Mouse (Mus musculus) kidney, adult 2 months (tissue): ENCODE measurements around the gene 2310039H08Rik. TPM values are rescaled to one million over a fixed set of nuclear protein-coding genes. Genes with fewer than 3 reads are reported as not detected.

Experiments
- DNase-seq: peaks from one replicate; pipeline ENCODE4 v3.0.0; 2021
- H3K27ac ChIP-seq: fragments of 200-500 bp; 2 replicates; pipeline ENCODE4 v1.5.1; 2012; ENCODE audit warnings: low read depth, low read length, control low read depth, inconsistent platforms; ENCODE audit not compliant: insufficient read depth
- H3K27me3 ChIP-seq: fragments of 200-500 bp; replicated peaks from 2 replicates; pipeline ENCODE4 v1.6.1; 2012; ENCODE audit warnings: mild to moderate bottlenecking, moderate library complexity, low read length, inconsistent platforms; ENCODE audit not compliant: control insufficient read depth, insufficient read depth
- H3K36me3 ChIP-seq: fragments of 200-500 bp; 2 replicates; pipeline ENCODE4 v1.6.1; 2012; ENCODE audit warnings: mild to moderate bottlenecking, moderate library complexity, low read length, inconsistent platforms; ENCODE audit not compliant: control insufficient read depth, insufficient read depth
- H3K4me1 ChIP-seq: fragments of 200-500 bp; 2 replicates; pipeline ENCODE4 v1.6.1; 2011; ENCODE audit warnings: low read length; ENCODE audit not compliant: control insufficient read depth, insufficient read depth
- H3K4me3 ChIP-seq: fragments of 200-500 bp; 2 replicates; pipeline ENCODE4 v1.5.1; 2011; ENCODE audit warnings: mild to moderate bottlenecking, low read depth, low read length, control low read depth; ENCODE audit not compliant: insufficient read depth
- CTCF ChIP-seq: fragments of 200-500 bp; conservative IDR thresholded peaks from 2 replicates; pipeline ENCODE4 v1.5.1; 2011; ENCODE audit warnings: low read depth, mild to moderate bottlenecking, control low read depth, low read length, moderate library complexity, mixed read lengths; ENCODE audit not compliant: insufficient read depth, insufficient read length
- POLR2A ChIP-seq: fragments of 200-500 bp; IDR thresholded peaks from one replicate; pipeline ENCODE4 v1.6.1; 2011; ENCODE audit warnings: low read depth, low read length, control low read depth
- WGBS: fragments of 180-500 bp; shearing (Covaris S2); methylation state at CpG from one replicate; pipeline ENCODE4 v1.1.7; 2018; 5-methylcytosine and 5-hydroxymethylcytosine counted together
- polyA plus RNA-seq: library from polyadenylated mRNA; depleted of rRNA; stranded (reverse); fragments of >200 nt; gene quantifications from 2 replicates; pipeline ENCODE4 v1.2.3, GENCODE M21; 2012; rRNA removed

Gene 2310039H08Rik
- polyA plus RNA-seq, 1 experiment = 131 TPM

DNA sequence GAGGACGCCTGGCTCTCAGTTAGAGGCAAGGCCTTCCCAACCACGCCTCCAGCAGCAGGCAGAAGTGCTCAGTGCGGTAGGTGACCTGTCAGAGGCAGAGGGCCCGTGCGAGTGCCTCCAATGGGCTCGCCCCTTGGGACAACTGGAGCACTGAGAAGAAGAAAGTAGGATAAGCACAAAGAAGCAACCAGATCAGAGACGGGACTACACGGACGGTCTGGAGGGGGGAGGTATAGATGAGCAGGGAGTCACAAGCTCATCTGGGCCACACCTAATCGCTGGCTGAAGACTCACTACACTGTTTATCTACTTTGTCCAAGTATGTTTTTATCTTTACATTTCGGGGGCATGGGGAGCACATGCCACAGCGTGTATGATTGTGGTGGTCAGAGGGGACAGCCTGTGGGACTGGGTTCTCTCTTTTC, 45.3 kb downstream of the 2310039H08Rik start:
- 95% methylated on average over 12 of the region's 12 CpGs for WGBS
- no peak overlapping the region for H3K27ac ChIP-seq
- H3K4me1 ChIP-seq = no peaks in the 10 kb centered on the region
- H3K36me3 ChIP-seq = no peaks in the 10 kb centered on the region; the same call in 1 of the 2 replicates
- TF ChIP-seq CTCF = no peak
- DNase-seq = no peak
- H3K4me3 ChIP-seq = no peak overlapping the region
- H3K27me3 ChIP-seq = no peaks in the 10 kb centered on the region

DNA sequence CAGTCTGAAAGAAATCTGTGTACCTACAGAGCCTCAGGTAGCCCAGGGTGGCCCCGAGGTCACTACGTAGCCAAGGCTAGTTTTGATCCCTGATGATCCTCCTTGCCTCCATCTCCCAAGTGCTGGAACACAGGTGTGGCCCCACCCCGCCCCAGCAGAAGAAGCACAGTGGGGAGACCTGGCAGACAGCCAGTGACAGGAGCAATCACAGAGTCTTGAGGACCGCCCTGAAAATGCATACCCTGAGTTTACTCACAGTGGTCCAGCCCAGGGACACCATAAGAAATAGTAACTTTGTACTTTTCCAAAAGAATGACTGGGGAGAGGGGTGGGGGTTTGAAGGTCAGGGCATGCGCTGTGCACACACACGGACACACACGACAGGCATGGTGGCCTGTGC, 48.2 kb downstream of the 2310039H08Rik start:
- Histone ChIP-seq H3K27ac (no peak overlapping the region), H3K36me3 (peaks cover 4% of the 10 kb centered on the region), H3K4me3 (no peak overlapping the region), H3K4me1 (no peaks in the 10 kb centered on the region), H3K27me3 (no peaks in the 10 kb centered on the region)
- DNase-seq = no peak
- TF ChIP-seq POLR2A (no peak), CTCF (no peak)
- 95% methylated on average over 7 of the region's 7 CpGs for WGBS

Other genes starting within 250 kb of the 2310039H08Rik start
- 27.0 and 32.4 TPM in 2 replicates for gene Cul9, start 226.2 kb upstream of the 2310039H08Rik start, polyA plus RNA-seq
- gene Srf, start 216.5 kb upstream of the 2310039H08Rik start, polyA plus RNA-seq = 67.0 and 86.3 TPM in 2 replicates
- 8.1 and 9.4 TPM in 2 replicates for gene Ptk7, start 143.1 kb upstream of the 2310039H08Rik start, polyA plus RNA-seq
- 60.7 and 62.8 TPM in 2 replicates for gene Klc4, start 126.6 kb upstream of the 2310039H08Rik start, polyA plus RNA-seq
- 116 and 134 TPM in 2 replicates for gene Mrpl2, start 126.4 kb upstream of the 2310039H08Rik start, polyA plus RNA-seq
- gene Cul7, start 122.3 kb upstream of the 2310039H08Rik start, polyA plus RNA-seq = 30.2 and 34.0 TPM in 2 replicates
- 37.1 and 41.1 TPM in 2 replicates for gene Rrp36, start 98.3 kb upstream of the 2310039H08Rik start, polyA plus RNA-seq
- gene Mea1, start 93.8 kb upstream of the 2310039H08Rik start, polyA plus RNA-seq = 89.2 and 99.3 TPM in 2 replicates
- gene Klhdc3, start 91.7 kb upstream of the 2310039H08Rik start, polyA plus RNA-seq = 88.6 and 90.6 TPM in 2 replicates
- 37.2 and 38.9 TPM in 2 replicates for gene Ppp2r5d, start 67.5 kb upstream of the 2310039H08Rik start, polyA plus RNA-seq
- 68.2 and 84.1 TPM in 2 replicates for gene Pex6, start 61.2 kb upstream of the 2310039H08Rik start, polyA plus RNA-seq
- gene Gnmt, start 43.5 kb upstream of the 2310039H08Rik start, polyA plus RNA-seq = 54.3 and 59.7 TPM in 2 replicates
- 48.3 and 51.4 TPM in 2 replicates for gene Cnpy3, start 20.4 kb upstream of the 2310039H08Rik start, polyA plus RNA-seq
- 0.06 TPM in 1 of 2 replicates, not detected in the other for gene Ptcra, start 8.9 kb upstream of the 2310039H08Rik start, polyA plus RNA-seq
- 30.5 and 38.4 TPM in 2 replicates for gene Rpl7l1, start 10.0 kb downstream of the 2310039H08Rik start, polyA plus RNA-seq
- gene Bicral, start 85.8 kb downstream of the 2310039H08Rik start, polyA plus RNA-seq = 11.4 and 11.8 TPM in 2 replicates
- gene Tbcc, start 118.0 kb downstream of the 2310039H08Rik start, polyA plus RNA-seq = 17.2 and 19.6 TPM in 2 replicates
- not detected in 2 replicates for gene Prph2, start 137.8 kb downstream of the 2310039H08Rik start, polyA plus RNA-seq
- gene Ubr2, start 237.9 kb downstream of the 2310039H08Rik start, polyA plus RNA-seq = 25.3 and 27.2 TPM in 2 replicates